Mouse (Mus musculus) hindbrain, embryonic 15.5 days (tissue): Measurements from ENCODE around the gene Aox4. TPM values are rescaled to one million over a fixed set of nuclear protein-coding genes. Genes with fewer than 3 reads are reported as not detected.

ENCODE experiments used
- ATAC-seq: fragments of 200-750 bp; cut with Nextera tagmentation; 2 replicates; pipeline ENCODE4 v1.8.0; 2017; ENCODE audit warnings: low read depth, moderate number of reproducible peaks, moderate TSS enrichment; ENCODE audit not compliant: low FRiP score
- H3K27ac ChIP-seq: fragments of 300-500 bp; sonication (generic); replicated peaks from 2 replicates; pipeline ENCODE4 v1.5.1; 2015; ENCODE audit warnings: mild to moderate bottlenecking, inconsistent platforms
- H3K27me3 ChIP-seq: fragments of 300-500 bp; sonication (generic); 2 replicates; pipeline ENCODE4 v1.6.1; 2015; ENCODE audit warnings: control low read depth, inconsistent platforms
- H3K36me3 ChIP-seq: fragments of 300-500 bp; sonication (generic); 2 replicates; pipeline ENCODE4 v1.6.1; 2015; ENCODE audit warnings: control low read depth, inconsistent platforms
- H3K4me1 ChIP-seq: fragments of 300-500 bp; sonication (generic); replicated peaks from 2 replicates; pipeline ENCODE4 v1.6.1; 2015; ENCODE audit warnings: control low read depth, inconsistent platforms
- H3K4me2 ChIP-seq: fragments of 300-500 bp; sonication (generic); 2 replicates; pipeline ENCODE4 v1.6.1; 2015; ENCODE audit warnings: moderate library complexity, mild to moderate bottlenecking, inconsistent platforms
- H3K4me3 ChIP-seq: fragments of 300-500 bp; sonication (generic); 2 replicates; pipeline ENCODE4 v1.5.1; 2015; ENCODE audit warnings: mild to moderate bottlenecking, inconsistent platforms
- H3K9ac ChIP-seq: fragments of 300-500 bp; sonication (generic); 2 replicates; pipeline ENCODE4 v1.6.1; 2015; ENCODE audit warnings: inconsistent platforms
- H3K9me3 ChIP-seq: fragments of 300-500 bp; sonication (generic); 2 replicates; pipeline ENCODE4 v1.6.1; 2016; ENCODE audit warnings: control low read depth, inconsistent platforms
- WGBS: fragments of 180-500 bp; shearing (Covaris S2); methylation state at CpG from one replicate; pipeline ENCODE4 v1.1.7; 2015; 5-methylcytosine and 5-hydroxymethylcytosine counted together
- polyA plus RNA-seq: library from polyadenylated mRNA; unstranded; fragments of >200 nt; fragmentation: Nextera tagmentation; extraction: Ambion mirVana; gene quantifications from 2 replicates; pipeline ENCODE4 v1.2.1, GENCODE M21; 2015

The Aox4 gene
- polyA plus RNA-seq, 1 experiment from 2014 or later, result 0.41 TPM

DNA sequence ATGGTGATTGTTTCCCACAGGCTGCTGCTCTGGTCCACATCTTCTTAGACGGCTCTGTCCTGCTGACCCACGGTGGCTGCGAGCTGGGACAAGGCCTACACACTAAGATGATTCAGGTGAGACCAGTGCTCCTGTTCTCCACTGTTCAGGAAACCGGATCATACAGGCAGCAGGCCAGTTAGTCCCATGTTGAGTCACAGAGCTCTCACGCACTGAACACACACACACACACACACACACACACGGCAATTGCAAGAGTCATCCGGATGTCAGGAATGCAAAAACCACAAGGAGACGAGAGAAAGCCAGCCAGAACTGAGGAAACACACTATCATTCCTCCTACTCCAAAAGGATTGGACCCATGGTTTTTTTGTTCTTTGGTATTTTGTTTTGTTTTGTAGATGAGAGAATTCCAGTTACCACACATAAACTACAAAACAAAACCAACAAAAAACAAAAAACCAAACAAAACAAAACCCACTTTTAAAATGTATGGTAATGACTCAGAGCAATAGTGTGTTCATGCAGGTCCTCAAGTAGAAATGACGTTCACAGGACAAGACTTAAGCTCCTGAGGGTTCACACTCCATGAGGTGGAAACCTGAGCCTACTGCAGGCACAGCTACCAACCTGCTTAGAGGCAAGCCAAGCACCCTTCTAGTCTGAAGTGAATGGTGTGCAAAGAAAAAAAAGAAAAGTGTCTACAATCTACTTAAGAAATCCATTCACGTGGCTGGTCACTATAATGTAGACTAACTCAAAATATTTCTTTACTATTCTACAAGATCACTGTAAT lies 47.2 kb downstream of the Aox4 start:
- WGBS, result 84% methylated on average over 10 of the region's 10 CpGs

GRCm38 (mm10) chr1:58260311-58260710 lies 50.1 kb downstream of the Aox4 start:
- no peaks in the 10 kb centered on the region for H3K36me3 ChIP-seq

More for the DNA sequence above, 47.2 kb downstream of the Aox4 start:
- no peak overlapping the region for H3K4me2 ChIP-seq
- no peak overlapping the region for H3K4me3 ChIP-seq
- no peaks in the 10 kb centered on the region for H3K36me3 ChIP-seq
- H3K4me1 ChIP-seq, result no peaks in the 10 kb centered on the region
- H3K27me3 ChIP-seq, result no peaks in the 10 kb centered on the region
- H3K27ac ChIP-seq, result no peak overlapping the region
- H3K9me3 ChIP-seq, result no peaks in the 10 kb centered on the region
- no peak for ATAC-seq
- H3K9ac ChIP-seq, result no peak overlapping the region

DNA sequence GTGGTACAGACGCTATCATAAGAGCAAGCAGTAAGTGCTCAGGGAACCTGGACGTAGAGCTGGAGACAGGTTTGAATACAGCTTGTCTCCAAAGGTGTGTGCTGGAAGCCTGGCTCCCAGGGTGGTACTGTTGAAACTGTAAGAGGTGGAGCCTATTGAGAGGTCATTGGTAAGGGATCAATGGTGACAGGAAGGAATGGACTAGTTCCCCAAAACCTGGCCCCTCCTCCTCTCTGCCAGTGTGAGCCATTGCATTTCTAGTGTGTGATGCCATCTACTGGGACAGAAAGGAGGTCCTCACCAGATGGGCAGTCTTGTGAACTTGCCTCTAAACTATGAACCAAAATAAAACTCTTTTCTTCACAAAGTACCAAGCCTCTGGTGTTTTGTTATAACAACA lies 58.0 kb downstream of the Aox4 start:
- no peak for ATAC-seq
- no peaks in the 10 kb centered on the region for H3K4me1 ChIP-seq
- no peaks in the 10 kb centered on the region for H3K36me3 ChIP-seq
- WGBS, result 91% methylated on average over 2 of the region's 2 CpGs
- no peak overlapping the region for H3K4me3 ChIP-seq
- no peaks in the 10 kb centered on the region for H3K27me3 ChIP-seq
- no peaks in the 10 kb centered on the region for H3K9me3 ChIP-seq
- no peak overlapping the region for H3K4me2 ChIP-seq
- H3K27ac ChIP-seq, result no peak overlapping the region
- H3K9ac ChIP-seq, result no peak overlapping the region

More at GRCm38 (mm10) chr1:58260311-58260710, 50.1 kb downstream of the Aox4 start:
- 86% methylated on average over 3 of the region's 3 CpGs for WGBS
- Histone ChIP-seq H3K4me3 (no peak overlapping the region), H3K9me3 (no peaks in the 10 kb centered on the region), H3K9ac (no peak overlapping the region), H3K4me1 (no peaks in the 10 kb centered on the region), H3K27ac (no peak overlapping the region), H3K27me3 (no peaks in the 10 kb centered on the region), H3K4me2 (no peak overlapping the region)
- no peak for ATAC-seq

DNA sequence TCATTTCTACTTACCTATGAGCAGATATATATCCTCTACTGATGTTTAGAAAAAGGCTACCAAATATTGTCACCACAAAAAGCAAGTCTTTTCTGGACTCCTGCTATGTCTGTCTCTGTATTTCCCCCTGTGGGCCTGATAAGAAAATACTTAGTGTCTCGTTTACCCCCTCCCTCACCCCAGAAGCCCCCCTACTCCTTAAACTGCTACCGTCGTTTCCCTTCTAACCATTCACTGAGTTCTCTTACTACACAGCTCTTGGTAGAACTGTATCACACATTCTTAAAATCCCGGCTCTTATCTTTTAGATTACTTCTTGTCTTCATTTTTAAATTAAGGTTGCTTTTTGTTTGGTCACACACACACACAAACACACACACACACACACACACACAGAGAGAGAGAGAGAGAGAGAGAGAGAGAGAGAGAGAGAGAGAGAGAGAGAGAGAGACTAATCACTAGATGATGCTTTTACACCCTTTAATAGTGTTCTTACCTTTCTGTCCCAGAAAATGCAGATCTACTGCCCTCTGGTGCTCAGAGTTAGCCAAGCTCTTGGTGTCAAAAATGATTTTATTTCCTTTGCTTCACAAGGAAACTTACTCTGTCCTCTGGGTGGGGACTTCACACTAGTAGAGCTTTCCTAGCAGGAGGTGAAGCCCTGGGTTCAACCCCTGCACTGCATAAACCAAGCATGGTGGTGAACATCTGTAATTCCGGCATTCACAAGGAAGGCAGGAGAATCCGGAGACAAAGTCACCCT lies 60.8 kb downstream of the Aox4 start:
- Histone ChIP-seq H3K9me3 (no peaks in the 10 kb centered on the region), H3K36me3 (no peaks in the 10 kb centered on the region), H3K9ac (no peak overlapping the region), H3K4me3 (no peak overlapping the region), H3K27ac (no peak overlapping the region), H3K4me1 (no peaks in the 10 kb centered on the region), H3K4me2 (no peak overlapping the region), H3K27me3 (no peaks in the 10 kb centered on the region)
- WGBS, result 66% methylated on average over 6 of the region's 6 CpGs
- peak; percentile 89 for ATAC-seq

DNA sequence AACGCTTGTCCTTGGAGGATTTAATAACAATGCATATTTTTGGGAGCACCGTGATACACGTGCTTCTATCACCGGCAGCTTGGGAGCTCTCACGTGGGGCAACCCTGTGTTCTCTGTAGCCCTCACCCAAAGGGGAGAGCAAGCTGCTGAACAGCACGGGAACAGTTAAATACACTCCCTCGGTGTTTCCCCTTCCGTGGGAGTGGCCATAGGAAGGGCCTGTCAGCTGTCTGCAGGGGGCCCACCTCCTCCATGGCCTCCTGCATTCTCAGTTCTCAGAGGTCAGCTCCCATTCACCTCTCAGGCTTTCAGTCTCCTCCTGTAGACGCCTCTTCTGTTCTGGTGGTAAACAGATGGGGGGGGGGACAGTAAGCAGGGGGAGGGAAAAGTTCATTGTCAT lies 65.7 kb downstream of the Aox4 start:
- 21% methylated on average over 9 of the region's 9 CpGs for WGBS
- no peak for ATAC-seq
- Histone ChIP-seq H3K4me3 (no peak overlapping the region), H3K4me2 (no peak overlapping the region), H3K9me3 (no peaks in the 10 kb centered on the region), H3K36me3 (no peaks in the 10 kb centered on the region), H3K4me1 (no peaks in the 10 kb centered on the region), H3K27me3 (no peaks in the 10 kb centered on the region), H3K27ac (no peak overlapping the region), H3K9ac (no peak overlapping the region)

- ATAC-seq, result no peak
- WGBS, result 72% methylated on average over 5 of the region's 5 CpGs
- Histone ChIP-seq H3K36me3 (no peaks in the 10 kb centered on the region), H3K9me3 (no peaks in the 10 kb centered on the region), H3K27ac (no peak within 1 kb of the TSS), H3K9ac (no peak within 1 kb of the TSS), H3K4me3 (no peak within 1 kb of the TSS), H3K4me1 (no peaks in the 10 kb centered on the region), H3K4me2 (no peak within 1 kb of the TSS), H3K27me3 (no peaks in the 10 kb centered on the region)
These were observed 67.8 kb downstream of the Aox4 start, which contains the start of gene Aox2 for GRCm38 (mm10) chr1:58278026-58278425. TSS of gene Aox2 (plus strand) at chr1:58278326.

DNA sequence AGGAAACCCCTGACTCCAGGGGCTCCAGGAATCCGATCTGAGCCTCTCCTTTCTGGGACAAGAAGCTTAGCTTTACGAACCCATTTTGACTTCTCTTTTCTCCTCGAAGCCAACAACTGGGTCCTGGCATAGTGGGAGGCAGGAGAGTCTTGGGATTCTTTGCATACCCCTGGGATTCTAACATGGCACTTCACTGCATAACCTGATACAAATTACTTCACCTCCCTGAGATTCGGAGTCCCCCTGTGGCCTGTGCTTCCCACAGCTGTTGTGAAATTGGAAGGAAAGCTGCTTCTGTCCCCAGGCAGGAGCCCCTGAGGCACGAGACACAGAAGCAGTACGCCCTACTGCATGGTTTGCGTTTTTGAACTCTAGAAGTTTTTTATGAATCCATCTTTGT lies 68.3 kb downstream of the Aox4 start:
- Histone ChIP-seq H3K27ac (no peak overlapping the region), H3K36me3 (no peaks in the 10 kb centered on the region), H3K4me3 (no peak overlapping the region), H3K9me3 (no peaks in the 10 kb centered on the region), H3K4me1 (no peaks in the 10 kb centered on the region), H3K9ac (no peak overlapping the region), H3K4me2 (no peak overlapping the region), H3K27me3 (no peaks in the 10 kb centered on the region)
- no peak for ATAC-seq
- 74% methylated on average over 7 of the region's 7 CpGs for WGBS

- H3K4me2 ChIP-seq, result no peak overlapping the region
- no peaks in the 10 kb centered on the region for H3K4me1 ChIP-seq
- no peak for ATAC-seq
- H3K4me3 ChIP-seq, result no peak overlapping the region
- H3K27me3 ChIP-seq, result no peaks in the 10 kb centered on the region
- H3K27ac ChIP-seq, result no peak overlapping the region
- H3K9me3 ChIP-seq, result no peaks in the 10 kb centered on the region
- no peaks in the 10 kb centered on the region for H3K36me3 ChIP-seq
- WGBS, result 87% methylated on average over 4 of the region's 4 CpGs
- no peak overlapping the region for H3K9ac ChIP-seq
These were observed 70.2 kb downstream of the Aox4 start for GRCm38 (mm10) chr1:58280381-58280780.

GRCm38 (mm10) chr1:58280939-58281624 lies 70.9 kb downstream of the Aox4 start:
- Histone ChIP-seq H3K4me1 (no peaks in the 10 kb centered on the region), H3K27me3 (no peaks in the 10 kb centered on the region), H3K4me3 (no peak overlapping the region), H3K27ac (no peak overlapping the region), H3K4me2 (no peak overlapping the region), H3K36me3 (no peaks in the 10 kb centered on the region), H3K9me3 (no peaks in the 10 kb centered on the region), H3K9ac (no peak overlapping the region)
- ATAC-seq, result no peak
- WGBS, result 80% methylated on average over 13 of the region's 13 CpGs

GRCm38 (mm10) chr1:58281625-58281988 lies 71.4 kb downstream of the Aox4 start:
- H3K27ac ChIP-seq, result no peak overlapping the region
- no peaks in the 10 kb centered on the region for H3K4me1 ChIP-seq
- no peak overlapping the region for H3K4me3 ChIP-seq
- no peak overlapping the region for H3K4me2 ChIP-seq
- no peak for ATAC-seq
- H3K9me3 ChIP-seq, result no peaks in the 10 kb centered on the region
- WGBS, result 68% methylated on average over 4 of the region's 4 CpGs
- no peak overlapping the region for H3K9ac ChIP-seq
- H3K27me3 ChIP-seq, result no peaks in the 10 kb centered on the region
- H3K36me3 ChIP-seq, result no peaks in the 10 kb centered on the region

DNA sequence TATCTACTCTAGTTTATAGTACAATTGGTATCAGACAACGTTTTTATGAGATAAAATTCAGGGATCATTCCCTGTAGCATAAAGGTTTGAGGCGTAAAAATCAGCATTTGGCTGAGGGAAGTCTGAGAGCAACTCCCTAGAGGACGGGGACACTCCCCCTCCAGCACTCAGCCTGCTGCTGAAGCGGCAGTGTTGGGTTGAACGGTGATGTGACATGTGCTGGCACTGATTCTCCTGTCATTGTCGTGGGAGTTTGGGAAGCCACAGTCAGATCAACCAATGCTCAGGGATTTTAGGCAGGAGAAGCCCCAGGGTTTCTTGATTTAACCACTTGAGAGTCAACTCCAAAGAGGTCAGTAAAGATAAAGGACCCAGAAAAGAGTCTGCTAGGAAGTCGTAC lies 74.3 kb downstream of the Aox4 start:
- Histone ChIP-seq H3K4me2 (no peak overlapping the region), H3K4me3 (no peak overlapping the region), H3K9me3 (no peaks in the 10 kb centered on the region), H3K36me3 (no peaks in the 10 kb centered on the region), H3K9ac (no peak overlapping the region), H3K27ac (no peak overlapping the region), H3K4me1 (no peaks in the 10 kb centered on the region), H3K27me3 (no peaks in the 10 kb centered on the region)
- no peak for ATAC-seq
- WGBS, result 47% methylated on average over 7 of the region's 7 CpGs

DNA sequence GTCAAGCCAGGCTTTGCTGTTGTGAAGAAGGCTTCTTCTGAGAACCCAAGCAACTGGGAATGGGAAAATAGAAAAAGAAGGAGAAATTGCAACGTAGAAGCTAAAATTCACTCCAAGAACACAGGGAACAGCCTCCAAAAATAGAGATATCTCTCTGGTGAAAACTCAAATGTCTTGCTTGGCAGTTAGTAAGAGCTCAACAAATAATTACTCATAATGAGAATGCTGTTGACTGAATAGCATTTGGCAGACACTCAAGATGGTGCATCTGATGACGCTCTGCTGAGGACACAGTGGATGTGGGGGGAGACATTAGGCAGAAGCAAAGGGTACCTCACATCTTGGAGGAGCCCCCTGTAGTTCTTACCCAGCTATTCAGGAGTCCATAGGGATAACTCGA lies 77.9 kb downstream of the Aox4 start:
- Histone ChIP-seq H3K9ac (no peak overlapping the region), H3K27ac (no peak overlapping the region), H3K36me3 (no peaks in the 10 kb centered on the region), H3K27me3 (no peaks in the 10 kb centered on the region), H3K4me1 (no peaks in the 10 kb centered on the region), H3K4me3 (no peak overlapping the region), H3K9me3 (no peaks in the 10 kb centered on the region), H3K4me2 (no peak overlapping the region)
- ATAC-seq, result no peak
- WGBS, result 85% methylated on average over 3 of the region's 3 CpGs
